8 mouse cellular contexts compared by ENCODE assay signal in genomic region chr11:48874465-48874864, GRCm38 (mm10). TPM values are rescaled to one million over a fixed set of nuclear protein-coding genes. Genes with fewer than 3 reads are reported as not detected.
DNase-seq lines count a peak whose midpoint lies in the region; ATAC-seq and TF ChIP-seq lines count a peak whose summit lies in the region.

No protein-coding gene starts in this region.

- H3K4me3 ChIP-seq in bone marrow, adult 2 months (replicated peaks; ENCODE audit: control insufficient read depth, low read depth, low read length), result no peak overlapping the region
- H3K4me3 ChIP-seq in forebrain, embryonic 15.5 days, result no peak overlapping the region

- peak; percentile 75; the same call in 1 of the 2 replicates for ATAC-seq in forebrain, embryonic 15.5 days (replicated peaks)
- peak; percentile 26 for ATAC-seq in megakaryocyte-erythroid progenitor cell, adult 5-6 weeks (replicated peaks; ENCODE audit: low FRiP score, low TSS enrichment, poor library complexity, severe bottlenecking)

- peak; percentile 24; the same call in 1 of the 2 replicates for TF ChIP-seq CTCF in bone marrow, adult 2 months (IDR thresholded peaks at IDR 0.05; ENCODE audit: control insufficient read depth, insufficient read depth, low read length)

- H3K4me1 ChIP-seq in bone marrow, adult 2 months (ENCODE audit: control insufficient read depth, insufficient read depth, low read length), result no peaks in the 10 kb centered on the region; the same call in 1 of the 2 replicates
- peaks cover 15% of the 10 kb centered on the region for H3K4me1 ChIP-seq in forebrain, embryonic 15.5 days

- H3K9me3 ChIP-seq in forebrain, embryonic 15.5 days, result no peaks in the 10 kb centered on the region

- H3K4me2 ChIP-seq in forebrain, embryonic 15.5 days (replicated peaks), result no peak overlapping the region

- H3K9ac ChIP-seq in forebrain, embryonic 15.5 days (replicated peaks), result no peak overlapping the region

- H3K27me3 ChIP-seq in forebrain, embryonic 15.5 days, result 0 out of 2 replicates have a peak, but pooled peaks cover 4% of the 10 kb centered on the region

- no peak for TF ChIP-seq POLR2A in bone marrow, adult 2 months (IDR thresholded peaks at IDR 0.05; ENCODE audit: borderline replicate concordance, control insufficient read depth, low read depth, low read length)

- WGBS in bone marrow, adult 2 months, result 0% methylated on average over 4 of the region's 4 CpGs
- WGBS in forebrain, embryonic 15.5 days, result 0% methylated on average over 4 of the region's 4 CpGs

- no peak overlapping the region for H3K27ac ChIP-seq in bone marrow, adult 2 months (ENCODE audit: control insufficient read depth, insufficient read depth, low read depth, low read length, poor library complexity)
- no peak overlapping the region for H3K27ac ChIP-seq in forebrain, embryonic 15.5 days (replicated peaks)

- no peaks in the 10 kb centered on the region for H3K36me3 ChIP-seq in forebrain, embryonic 15.5 days

- DNase-seq in gastrocnemius, postnatal 10 days, result peak; percentile 46
- DNase-seq in gastrocnemius, adult 8-10 months (ENCODE audit: low spot score in 2 of 2), result no peak
- DNase-seq in CD4-positive helper T cell, adult 2 months (ENCODE audit: low read depth, low spot score), result peak; percentile 83
- peak; percentile 71 to 72 for DNase-seq in layer of hippocampus, postnatal 10 days (ENCODE audit: low spot score in 2 of 2)
- peak; percentile 48 to 72 for DNase-seq in spleen, postnatal 10 days (ENCODE audit: low spot score in 2 of 2)

RNA-seq across cellular contexts. Expression of gene Irgm1, which starts 3.0 kb away (rescaled TPM):
- total RNA-seq in gastrocnemius, postnatal 10 days (2021), result 1 to 10 TPM; 5.9 to 7.0 TPM
- total RNA-seq in gastrocnemius, adult 8-10 months (2022), result 10 to 100 TPM; 12.0 to 13.7 (median 12.9) TPM
- 15.8 and 21.3 TPM in 2 replicates for polyA plus RNA-seq in bone marrow, adult 2 months (2011; ENCODE audit: insufficient read depth, insufficient read length, low replicate concordance, missing spikeins)
- 1.6 and 1.9 TPM in 2 replicates for polyA plus RNA-seq in forebrain, embryonic 15.5 days (2015; fragmentation: Nextera tagmentation; extraction: Ambion mirVana)
- 1 to 10 TPM; 3.3 TPM for total RNA-seq in layer of hippocampus, postnatal 10 days (2021)
- total RNA-seq in megakaryocyte-erythroid progenitor cell, adult 5-6 weeks (2014; fragmentation: Nextera tagmentation), result 37.4 and 43.3 TPM in 2 replicates
- 53.9 and 61.5 TPM in 2 replicates for total RNA-seq in megakaryocyte-erythroid progenitor cell, adult 5-6 weeks (2017)

RNA-seq across cellular contexts. Expression of gene Gm5431, which starts 27.5 kb away (rescaled TPM):
- under 1 TPM; 0.49 to 0.52 TPM for total RNA-seq in gastrocnemius, postnatal 10 days (2021)
- total RNA-seq in gastrocnemius, adult 8-10 months (2022), result under 1 TPM in 3 of 4 experiments, not detected in 1; 0.13 to 0.21 (median 0.17) TPM
- 2.0 TPM in 1 of 2 replicates, not detected in the other for polyA plus RNA-seq in bone marrow, adult 2 months (2011; ENCODE audit: insufficient read depth, insufficient read length, low replicate concordance, missing spikeins)
- 0.11 and 0.14 TPM in 2 replicates for polyA plus RNA-seq in forebrain, embryonic 15.5 days (2015; fragmentation: Nextera tagmentation; extraction: Ambion mirVana)
- under 1 TPM; 0.33 to 0.39 TPM for total RNA-seq in layer of hippocampus, postnatal 10 days (2021)
- not detected in 2 replicates for total RNA-seq in megakaryocyte-erythroid progenitor cell, adult 5-6 weeks (2014; fragmentation: Nextera tagmentation)
- total RNA-seq in megakaryocyte-erythroid progenitor cell, adult 5-6 weeks (2017), result not detected in 2 replicates

RNA-seq across cellular contexts. Expression of gene Gm12184, which starts 48.0 kb away (rescaled TPM):
- 1 to 10 TPM; 1.8 to 3.6 TPM for total RNA-seq in gastrocnemius, postnatal 10 days (2021)
- total RNA-seq in gastrocnemius, adult 8-10 months (2022), result 1 to 10 TPM; 1.4 to 3.1 (median 1.8) TPM
- polyA plus RNA-seq in bone marrow, adult 2 months (2011; ENCODE audit: insufficient read depth, insufficient read length, low replicate concordance, missing spikeins), result 43.1 and 76.8 TPM in 2 replicates
- polyA plus RNA-seq in forebrain, embryonic 15.5 days (2015; fragmentation: Nextera tagmentation; extraction: Ambion mirVana), result 4.5 and 5.8 TPM in 2 replicates
- 1 to 10 TPM in 1 of 2 experiments, under 1 TPM in 1; 0.98 to 1.4 TPM for total RNA-seq in layer of hippocampus, postnatal 10 days (2021)
- 10.6 and 12.0 TPM in 2 replicates for total RNA-seq in megakaryocyte-erythroid progenitor cell, adult 5-6 weeks (2014; fragmentation: Nextera tagmentation)
- 6.7 and 9.1 TPM in 2 replicates for total RNA-seq in megakaryocyte-erythroid progenitor cell, adult 5-6 weeks (2017)

RNA-seq across cellular contexts. Expression of gene Trim7, which starts 48.5 kb away (rescaled TPM):
- 100 to 1,000 TPM; 107 to 110 TPM for total RNA-seq in gastrocnemius, postnatal 10 days (2021)
- 10 to 100 TPM; 25.5 to 30.8 (median 29.7) TPM for total RNA-seq in gastrocnemius, adult 8-10 months (2022)
- polyA plus RNA-seq in bone marrow, adult 2 months (2011; ENCODE audit: insufficient read depth, insufficient read length, low replicate concordance, missing spikeins), result 8.4 and 14.4 TPM in 2 replicates
- polyA plus RNA-seq in forebrain, embryonic 15.5 days (2015; fragmentation: Nextera tagmentation; extraction: Ambion mirVana), result 1.4 and 1.7 TPM in 2 replicates
- total RNA-seq in layer of hippocampus, postnatal 10 days (2021), result 1 to 10 TPM; 4.9 to 5.6 TPM
- total RNA-seq in megakaryocyte-erythroid progenitor cell, adult 5-6 weeks (2014; fragmentation: Nextera tagmentation), result 0.84 TPM in 1 of 2 replicates, not detected in the other
- 0.75 and 0.80 TPM in 2 replicates for total RNA-seq in megakaryocyte-erythroid progenitor cell, adult 5-6 weeks (2017)

RNA-seq across cellular contexts. Expression of gene Trim41, which starts 57.3 kb away (rescaled TPM):
- total RNA-seq in gastrocnemius, postnatal 10 days (2021), result 10 to 100 TPM; 22.2 to 22.8 TPM
- total RNA-seq in gastrocnemius, adult 8-10 months (2022), result 10 to 100 TPM; 13.7 to 25.0 (median 20.8) TPM
- polyA plus RNA-seq in bone marrow, adult 2 months (2011; ENCODE audit: insufficient read depth, insufficient read length, low replicate concordance, missing spikeins), result 39.7 and 51.0 TPM in 2 replicates
- polyA plus RNA-seq in forebrain, embryonic 15.5 days (2015; fragmentation: Nextera tagmentation; extraction: Ambion mirVana), result 6.0 and 6.3 TPM in 2 replicates
- total RNA-seq in layer of hippocampus, postnatal 10 days (2021), result 10 to 100 TPM; 44.1 to 58.1 TPM
- total RNA-seq in megakaryocyte-erythroid progenitor cell, adult 5-6 weeks (2014; fragmentation: Nextera tagmentation), result 16.0 and 19.8 TPM in 2 replicates
- 18.6 and 64.6 TPM in 2 replicates for total RNA-seq in megakaryocyte-erythroid progenitor cell, adult 5-6 weeks (2017)

Comparison
In these comparisons a context has a peak if more than half of its experiments do, and no peak if none do; other contexts are left out.
1. DNase-seq: peak in gastrocnemius, postnatal 10 days (single experiment), CD4-positive helper T cell, adult 2 months (single experiment), layer of hippocampus, postnatal 10 days (2 of 2) and spleen, postnatal 10 days (2 of 2); none in gastrocnemius, adult 8-10 months (0 of 2).